Mouse (Mus musculus) heart, adult 18-20 months (tissue): Measurements from ENCODE around the gene Gm813. TPM values are rescaled to one million over a fixed set of nuclear protein-coding genes. Genes with fewer than 3 reads are reported as not detected.
"Not testable (repeated sequence)": the region's sequence is repeated elsewhere in the genome, so short reads cannot be mapped to it uniquely, and the experiment has no call there.

ENCODE experiments used
- DNase-seq, 2 experiments: peaks; one replicate each; pipeline ENCODE4 v3.0.0; 2021 to 2022; ENCODE audit warnings: mixed read lengths in 1 of 2
- long read RNA-seq, 2 experiments: library from polyadenylated mRNA; stranded (forward); transcript quantifications; one replicate each; pipeline ENCODE4 v2.0.0; 2021
- total RNA-seq, 2 experiments: library from RNA; stranded (reverse); gene quantifications; 2 replicates each; pipeline ENCODE4 v1.2.3; 2021

Gm813 gene
- not detected for total RNA-seq
- long read RNA-seq, experiment 1: 0 reads
- long read RNA-seq, experiment 2: 0 reads

DNA sequence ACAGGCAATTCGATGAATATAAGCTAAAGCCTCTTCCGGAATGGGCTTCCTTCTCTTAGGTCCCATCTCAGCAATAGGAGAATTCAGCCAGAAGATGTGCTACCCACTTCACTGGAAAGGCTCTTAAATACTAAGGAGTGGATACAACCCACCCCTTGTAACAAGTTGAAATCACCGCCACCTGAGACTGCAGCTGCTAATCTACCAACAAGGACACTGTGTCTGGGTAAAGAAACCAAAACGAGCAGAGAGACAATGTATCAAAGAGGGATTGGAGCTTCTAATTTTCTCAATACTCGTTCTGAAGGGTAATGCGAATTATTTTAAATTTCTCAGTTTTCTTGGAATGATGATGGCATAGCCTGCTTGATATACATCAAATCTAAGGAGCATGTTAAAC, at the start of gene Gm813:
TSS of gene Gm813 (minus strand) at position 101 of the 400 bp plus-strand sequence.
- DNase-seq: no peak

DNA sequence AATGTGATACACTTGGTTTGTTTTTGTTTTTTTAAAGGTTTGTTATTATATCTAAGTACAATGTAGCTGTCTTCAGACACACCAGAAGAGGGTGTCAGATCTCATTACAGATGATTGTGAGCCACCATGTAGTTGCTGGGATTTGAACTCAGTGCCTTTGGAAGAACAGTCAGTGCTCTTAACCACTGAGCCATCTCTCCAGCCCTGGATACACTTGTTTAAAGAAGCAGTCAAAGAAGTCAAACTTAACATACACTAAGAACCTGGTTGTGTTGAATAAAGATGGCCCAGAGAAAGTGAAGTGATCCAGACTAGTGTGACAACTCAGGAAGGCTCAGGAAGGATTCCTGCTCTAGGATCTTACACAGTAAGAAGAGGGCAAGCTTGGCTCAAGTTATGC, 48.4 kb upstream of the Gm813 start:
- DNase-seq: not testable (repeated sequence)

DNA sequence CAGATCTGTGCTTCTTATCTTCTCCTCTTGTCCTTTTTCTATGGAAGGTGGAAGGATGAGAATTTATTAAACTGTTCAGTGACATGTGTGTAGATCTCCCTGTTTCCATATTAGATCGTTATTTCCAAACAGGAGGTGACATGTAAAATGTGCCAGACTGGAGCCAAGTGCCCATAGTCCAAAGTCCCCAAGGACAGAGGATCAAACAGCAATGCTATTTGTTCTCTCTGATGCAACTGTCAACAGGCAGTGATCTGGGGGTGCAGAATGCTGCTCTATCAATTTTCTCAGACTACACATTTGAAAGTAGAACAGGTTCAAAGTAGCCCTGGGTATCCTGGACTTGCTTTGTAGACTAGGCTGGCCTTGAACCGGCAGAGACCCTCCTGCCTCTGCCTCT, 47.0 kb upstream of the Gm813 start:
- no peak for DNase-seq

DNA sequence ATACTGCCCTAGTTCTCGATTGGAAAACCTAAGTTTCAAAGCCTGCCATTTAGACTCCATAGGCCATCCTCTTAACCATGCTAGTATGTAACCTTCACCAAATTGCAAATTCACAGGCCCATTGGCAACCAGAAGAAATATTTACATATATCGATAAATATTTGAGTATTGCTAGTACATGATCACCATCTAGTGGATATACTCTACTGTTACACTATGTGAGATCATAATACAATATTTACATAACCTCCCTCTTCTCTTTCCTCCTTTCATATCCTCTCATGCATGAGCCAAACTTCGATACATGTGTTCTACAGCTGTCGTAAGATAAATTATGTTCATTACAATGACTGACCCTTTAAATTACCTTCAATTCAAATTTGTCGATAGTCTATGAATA, 46.2 kb upstream of the Gm813 start:
- DNase-seq: peak in 1 of 2 experiments; percentile 6

DNA sequence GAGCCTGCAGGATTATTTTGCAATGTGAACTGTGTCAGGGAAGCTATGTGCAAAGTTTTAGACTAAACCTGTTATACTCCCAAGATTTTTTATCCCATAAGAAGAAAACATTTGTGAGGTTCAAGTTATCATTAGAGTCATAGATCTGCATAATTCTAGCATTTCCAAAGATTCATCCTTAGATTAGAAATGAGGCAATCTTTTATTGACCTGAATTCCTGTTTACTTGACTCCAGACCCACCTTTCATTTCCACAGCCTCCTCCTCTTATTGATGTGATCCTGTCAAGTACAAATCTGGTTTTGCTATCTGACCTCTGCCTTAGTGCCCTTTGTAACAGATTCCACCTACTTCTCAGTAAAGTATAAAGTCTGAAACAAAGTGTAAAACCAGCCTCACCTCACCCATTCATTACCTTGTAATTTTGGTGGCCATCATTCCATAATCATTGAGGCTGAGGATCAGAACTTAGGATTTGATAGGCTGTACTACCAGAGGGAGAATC, 45.6 kb upstream of the Gm813 start:
- DNase-seq: no peak

DNA sequence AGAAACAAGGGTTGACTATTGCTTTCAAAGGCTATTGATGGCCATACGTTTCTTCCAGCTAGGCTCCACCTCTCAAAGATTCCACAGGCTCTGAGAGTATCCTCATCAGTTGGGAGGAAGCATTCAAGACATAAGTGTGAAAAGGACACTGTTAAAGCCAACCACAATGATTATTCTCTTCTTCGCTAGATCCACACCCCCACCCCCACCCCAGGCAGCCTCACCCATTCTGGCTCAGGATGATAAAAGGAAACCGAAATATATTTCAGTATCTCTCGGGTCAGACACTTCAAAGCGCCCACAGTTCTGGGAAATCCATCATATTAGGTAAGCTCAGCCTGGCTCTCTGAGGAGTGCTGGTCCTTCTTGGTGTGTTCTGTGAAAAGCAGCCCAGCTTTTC, 45.0 kb upstream of the Gm813 start:
- no peak for DNase-seq

DNA sequence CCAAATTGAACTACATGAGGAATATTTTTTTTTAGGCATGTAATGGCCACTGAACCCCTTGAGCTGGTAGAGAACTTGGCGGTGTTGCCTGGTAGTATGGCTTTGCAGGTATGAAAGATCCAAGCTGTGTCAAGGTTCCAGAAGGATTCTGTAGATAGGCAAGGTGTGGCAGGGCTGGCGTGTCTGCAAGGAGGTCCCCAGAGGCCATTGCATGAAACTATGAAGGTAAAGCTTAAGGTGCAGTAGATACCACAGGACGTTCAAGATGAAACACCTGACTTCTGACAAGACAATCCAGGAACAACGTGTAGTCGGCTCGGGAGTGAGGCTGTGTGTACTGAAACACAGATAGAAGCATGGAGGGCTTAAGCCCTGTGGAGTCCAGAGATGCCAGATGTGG, 41.9 kb upstream of the Gm813 start:
- DNase-seq: no peak

DNA sequence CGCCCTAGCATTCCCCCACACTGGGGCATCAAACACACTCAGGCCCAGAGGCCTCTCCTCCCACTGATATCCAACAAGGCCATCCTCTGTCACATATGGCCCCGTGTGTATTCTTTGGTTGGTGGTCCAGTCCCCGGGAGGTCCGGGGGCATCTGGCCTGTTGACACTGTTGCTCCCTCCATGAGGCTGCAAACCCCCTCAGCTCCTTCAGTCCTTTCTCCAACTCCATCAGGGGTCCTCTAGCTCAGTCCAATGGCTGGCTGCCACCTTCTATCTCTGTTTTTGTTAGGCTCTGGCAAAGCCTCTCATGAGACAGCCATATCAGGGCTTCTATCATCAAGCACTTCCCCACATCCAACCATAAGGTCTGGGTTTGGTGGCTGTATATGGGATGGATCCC, 39.7 kb upstream of the Gm813 start:
- DNase-seq: no peak

DNA sequence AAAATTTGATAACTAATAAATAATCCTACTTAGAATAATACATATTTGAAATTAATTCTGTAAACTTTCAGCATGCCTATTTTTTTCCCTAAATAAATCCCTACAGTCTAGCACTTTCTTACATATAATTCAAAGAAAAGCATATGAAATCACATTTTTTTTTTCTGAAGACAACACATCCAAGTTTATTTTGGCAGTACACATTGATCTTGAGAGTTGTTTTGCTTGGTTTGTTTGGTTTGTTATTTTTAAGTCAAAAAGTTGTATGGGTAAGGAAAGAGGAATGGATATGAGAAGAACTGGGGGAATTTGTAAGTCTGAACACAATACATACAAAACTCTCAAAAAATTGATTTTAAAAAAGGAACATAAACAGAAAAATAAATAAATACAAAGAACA, 39.0 kb upstream of the Gm813 start:
- no peak for DNase-seq

DNA sequence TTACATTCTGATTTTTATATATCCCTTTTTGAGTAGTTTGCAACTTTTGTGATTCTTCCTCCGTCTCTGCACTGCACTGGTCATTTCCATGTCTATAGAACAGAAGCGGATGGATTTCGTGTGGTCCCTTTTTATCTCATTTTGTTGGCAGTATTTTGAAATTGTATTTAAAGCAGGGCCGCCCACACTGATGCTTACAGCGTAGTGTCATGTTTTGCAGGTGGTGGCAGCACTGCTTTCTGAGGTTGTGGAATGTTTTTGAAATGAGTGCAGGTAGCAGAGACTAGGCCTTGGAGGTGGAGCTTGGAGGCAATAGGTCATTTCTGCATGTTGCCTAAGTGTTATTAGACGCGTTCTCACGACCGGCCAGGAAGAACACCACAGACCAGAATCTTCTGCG, 33.2 kb upstream of the Gm813 start:
- DNase-seq: no peak

DNA sequence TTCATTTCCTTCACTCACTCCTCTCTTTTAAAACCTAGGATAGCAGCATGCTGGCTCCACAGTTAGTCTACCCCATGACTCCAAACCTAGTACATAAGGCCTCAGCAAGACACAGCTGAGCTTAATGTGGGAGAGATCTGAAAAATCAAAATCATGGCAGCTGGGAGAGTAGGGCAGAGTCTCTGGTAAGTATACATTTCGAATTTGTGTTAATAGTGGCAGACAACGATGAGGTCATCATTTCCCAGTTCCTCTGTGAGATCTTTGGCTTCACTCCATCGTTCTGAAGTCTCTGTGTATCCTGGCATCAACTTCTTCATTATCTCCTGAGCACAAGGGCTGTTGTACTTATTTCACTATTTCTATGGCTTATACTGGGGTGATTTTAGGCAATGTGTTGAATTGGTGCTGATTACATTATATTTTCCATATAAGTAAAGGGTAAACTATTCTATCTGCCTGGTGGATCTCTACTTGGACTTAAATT, 22.0 kb upstream of the Gm813 start, which contains the start of gene E330017A01Rik:
TSS of gene E330017A01Rik (minus strand) at position 51 of the 487 bp plus-strand sequence.
- no peak for DNase-seq

DNA sequence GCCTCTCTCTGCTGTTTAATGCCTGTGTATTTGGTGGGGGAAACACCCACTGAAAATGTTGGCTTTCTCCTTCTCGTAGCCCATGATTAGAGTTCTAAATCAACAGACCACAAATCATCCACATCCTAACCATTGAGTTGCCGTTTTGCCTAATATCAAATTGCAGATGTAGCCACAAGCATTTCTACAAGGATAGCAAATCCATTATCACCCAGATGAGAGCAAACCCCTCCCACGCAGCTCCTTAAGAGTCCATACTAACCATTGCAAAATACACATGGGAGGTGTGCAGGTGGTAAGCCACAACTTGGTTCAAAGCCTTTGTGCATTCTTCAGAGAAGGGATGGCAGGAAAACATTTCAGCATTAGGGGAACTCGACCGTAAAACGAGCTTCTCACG, 21.2 kb upstream of the Gm813 start:
- no peak for DNase-seq

DNA sequence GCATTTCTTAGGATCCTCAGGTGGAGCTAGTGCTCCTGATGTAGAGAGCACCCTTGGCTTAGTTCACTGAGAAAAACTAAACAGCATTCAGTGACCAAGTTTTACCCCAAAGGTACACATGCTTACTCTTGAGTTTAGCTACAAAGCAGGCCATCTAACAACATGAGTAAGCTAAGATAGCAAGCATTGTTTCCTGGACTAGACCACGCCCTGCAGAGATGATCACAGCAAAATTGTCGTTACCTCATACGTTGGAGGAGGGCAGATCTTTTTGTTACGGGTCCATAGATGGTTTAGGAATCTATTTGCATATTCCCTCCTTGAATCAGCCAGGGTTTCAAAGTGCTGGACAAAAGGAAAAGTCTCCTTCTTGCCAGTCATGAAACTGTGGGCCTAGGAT, 20.7 kb upstream of the Gm813 start:
- DNase-seq: no peak

DNA sequence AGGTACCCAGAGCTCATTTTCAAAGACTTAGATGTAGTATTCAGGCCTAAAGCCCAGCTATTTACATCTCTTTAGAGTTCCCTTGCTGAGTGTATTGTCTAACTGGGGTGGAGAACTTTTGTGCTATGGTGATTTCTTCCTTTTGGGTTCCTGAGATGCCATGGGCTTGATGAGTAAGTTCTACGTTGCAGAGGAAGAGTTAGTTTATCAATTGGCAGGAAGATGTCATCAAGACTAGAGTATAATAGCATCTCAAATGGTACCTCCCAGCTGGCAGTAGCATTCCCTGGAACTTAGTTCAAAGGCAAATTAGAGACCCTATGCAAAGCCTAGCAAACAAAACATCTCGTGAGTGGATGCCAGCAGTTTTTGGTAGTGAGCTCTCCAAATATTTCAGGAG, 19.1 kb upstream of the Gm813 start:
- no peak for DNase-seq

DNA sequence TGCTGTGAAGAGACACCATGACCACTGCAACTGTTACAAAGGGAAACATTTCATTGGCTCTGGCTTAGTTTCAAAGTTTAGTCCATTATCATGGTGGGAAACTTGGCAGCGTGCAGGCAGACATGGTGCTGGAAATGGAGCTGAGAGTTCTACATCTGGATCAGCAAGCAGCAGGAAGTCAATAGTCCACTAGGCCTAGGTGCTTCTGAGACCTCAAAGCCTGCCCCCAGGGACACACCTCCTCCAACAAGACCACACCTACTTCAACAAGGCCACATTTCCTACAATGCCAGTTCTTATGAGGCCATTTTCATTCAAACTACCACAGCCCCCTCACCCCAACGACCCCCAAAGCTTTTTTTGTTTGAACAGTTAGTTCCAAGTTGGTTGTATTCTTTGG, 13.0 kb upstream of the Gm813 start:
- no peak for DNase-seq

DNA sequence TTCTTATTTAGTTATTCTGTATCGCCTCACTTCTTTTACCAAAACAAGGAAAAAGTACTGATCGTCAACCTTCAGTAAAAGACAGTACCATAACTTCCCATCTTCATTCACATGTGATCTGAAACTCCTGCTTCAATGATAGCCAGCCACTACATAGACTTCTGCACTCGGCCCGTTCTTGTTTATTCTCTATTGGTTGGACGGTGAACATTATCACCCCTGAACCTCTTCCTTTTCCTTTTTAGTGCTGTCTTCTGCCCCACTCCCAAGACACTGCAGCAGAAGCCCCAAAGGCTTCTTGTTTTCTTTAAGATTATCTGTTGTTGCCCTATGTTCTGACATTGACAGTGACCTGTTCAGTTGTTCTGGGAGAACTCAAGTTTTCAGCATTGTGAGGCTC, 12.2 kb upstream of the Gm813 start:
- DNase-seq: no peak

DNA sequence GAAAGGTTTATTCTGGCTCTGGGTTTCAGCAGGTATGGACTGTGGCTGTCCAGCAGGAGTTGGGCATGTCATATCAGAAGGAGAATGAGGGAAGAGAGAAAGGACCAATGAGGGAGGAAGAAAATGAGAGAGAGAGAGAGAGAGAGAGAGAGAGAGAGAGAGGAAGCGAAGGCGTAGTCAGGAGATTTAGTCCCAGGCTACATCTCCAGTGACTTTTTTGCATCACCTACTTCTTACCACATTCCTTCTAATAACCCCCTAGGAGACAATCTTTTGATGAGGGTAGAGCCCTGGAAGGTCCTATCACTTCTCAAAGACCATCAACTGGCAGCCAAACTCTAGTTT, 11.5 kb upstream of the Gm813 start:
- no peak for DNase-seq

DNA sequence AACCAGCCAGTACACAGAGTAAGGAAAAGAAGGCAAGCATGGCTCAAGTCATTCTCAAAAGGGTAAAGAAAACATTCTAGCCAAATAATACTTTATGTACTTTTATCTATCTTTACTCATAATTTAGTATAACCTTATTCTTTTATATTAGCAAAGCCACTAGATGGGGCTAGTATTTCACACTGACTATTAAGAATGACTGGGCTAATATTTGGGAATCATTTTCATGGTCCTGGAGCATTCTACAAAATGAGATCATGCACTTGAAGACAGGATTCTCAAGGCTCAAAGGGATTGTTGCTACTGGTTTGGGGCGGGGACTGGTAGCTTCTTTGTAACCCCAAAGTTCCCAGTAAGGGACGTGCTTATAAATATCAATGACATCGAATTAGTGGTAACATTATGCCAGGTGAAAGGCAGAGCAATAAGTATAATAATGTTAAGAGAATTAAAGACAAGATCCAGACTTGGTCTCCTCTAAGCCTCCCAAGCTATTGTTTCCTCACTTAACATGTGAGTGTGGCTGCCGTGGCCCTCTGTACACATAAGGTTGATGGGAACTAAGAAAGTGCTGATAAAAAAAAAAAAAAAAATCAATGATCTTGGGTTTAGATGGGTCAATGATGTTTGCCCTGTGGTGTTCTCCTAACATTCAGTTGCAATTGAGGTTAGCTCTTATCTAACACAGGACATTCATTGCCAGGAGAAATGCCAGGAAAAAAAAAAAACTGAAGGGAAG, 11.0 kb upstream of the Gm813 start:
- DNase-seq: peak in 1 of 2 experiments; percentile 30

DNA sequence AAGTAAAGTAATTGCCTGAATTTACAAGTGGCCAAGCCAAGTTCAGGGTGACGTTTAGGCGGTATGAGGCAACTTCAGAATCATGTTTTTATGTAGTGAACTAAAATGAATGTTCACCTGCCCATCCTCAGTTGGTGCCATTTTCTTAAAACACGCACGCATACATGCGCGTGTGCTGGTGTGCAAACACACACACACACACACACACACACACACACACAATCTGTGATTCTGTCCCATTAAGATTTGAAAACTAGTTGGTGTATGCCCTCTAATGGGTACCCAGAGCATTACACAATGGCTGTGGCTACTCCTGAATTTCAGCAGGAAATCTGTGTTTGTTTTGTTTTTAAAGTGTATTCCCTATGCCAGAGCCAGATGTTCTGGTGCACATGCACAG, 7.2 kb upstream of the Gm813 start:
- peak; percentile 30 to 72 for DNase-seq

DNA sequence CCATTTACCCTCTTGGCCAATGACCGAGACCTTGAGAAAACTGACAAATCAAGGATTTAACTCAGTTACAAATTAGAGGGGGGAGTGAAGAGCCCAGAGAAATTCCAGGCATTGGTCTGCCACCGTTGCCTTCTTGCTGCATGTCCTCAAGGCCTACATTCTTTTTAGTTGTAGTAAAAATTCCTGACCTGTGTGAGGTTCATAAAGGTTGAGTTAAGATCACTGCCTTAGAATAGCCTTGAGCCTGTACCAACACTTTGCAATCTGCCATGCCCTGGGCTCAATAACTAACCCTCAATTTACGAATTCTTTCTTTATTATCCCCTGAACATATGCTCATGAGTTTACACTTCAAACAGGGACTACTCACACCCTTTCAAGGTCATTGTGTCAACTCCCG, 6.3 kb upstream of the Gm813 start:
- no peak for DNase-seq

DNA sequence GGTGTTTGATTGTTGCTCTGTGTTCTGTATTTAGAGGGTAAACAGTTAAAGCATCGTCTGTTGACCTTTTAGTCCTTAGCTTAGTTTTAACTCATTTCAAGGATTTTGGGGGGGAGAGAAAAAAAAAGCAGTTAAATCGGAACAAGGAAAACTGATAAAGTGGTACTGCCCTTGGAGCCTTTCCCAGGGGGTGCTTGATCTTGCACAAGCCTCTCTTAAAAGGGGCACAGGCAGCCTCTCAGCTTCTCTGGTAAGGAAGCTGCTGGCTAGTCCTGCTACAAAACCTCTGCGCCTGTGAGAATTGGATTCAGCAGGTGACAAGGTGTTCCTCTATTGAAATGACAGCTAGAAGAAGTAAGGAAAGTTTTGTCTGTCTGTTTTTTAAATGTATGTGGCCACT, 5.6 kb upstream of the Gm813 start:
- no peak for DNase-seq

DNA sequence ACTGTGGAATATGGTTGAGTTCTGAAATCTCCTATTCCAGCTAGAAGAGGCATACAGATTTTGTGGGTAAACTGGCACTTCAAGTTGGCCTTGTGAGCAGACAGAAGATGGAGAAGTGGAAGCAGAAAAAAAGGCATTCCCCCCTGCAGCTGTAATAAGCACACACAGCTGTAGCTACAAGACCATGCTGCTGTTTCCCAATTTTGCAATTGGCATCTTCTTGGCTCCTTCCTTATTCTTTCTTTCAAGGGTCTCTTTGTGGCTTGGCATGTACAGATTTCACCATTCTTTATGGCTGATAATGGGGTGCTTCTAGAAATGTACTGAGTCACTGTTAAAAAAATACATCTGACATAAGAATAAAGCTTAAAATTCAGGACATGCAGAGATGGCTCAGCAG, 568 bp upstream of the Gm813 start:
- DNase-seq: no peak

DNA sequence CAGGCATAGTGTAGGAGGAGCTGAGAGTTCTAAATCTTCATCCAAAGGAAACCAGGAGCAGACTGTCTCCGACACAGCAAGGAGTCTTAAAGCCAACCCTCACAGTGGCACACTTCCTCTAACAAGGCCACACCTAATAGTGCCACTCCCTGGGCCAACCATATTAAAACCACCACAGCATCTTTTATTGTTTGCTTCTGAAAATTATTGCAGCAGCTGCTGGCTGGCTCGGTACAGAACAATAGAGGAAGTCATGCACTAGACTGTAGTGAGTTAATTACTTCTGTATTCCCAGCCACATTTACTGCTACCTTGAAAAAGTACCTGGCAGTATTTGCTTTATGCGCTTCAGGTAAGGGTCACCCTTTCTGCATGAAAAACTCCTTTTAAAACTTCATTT, 3.8 kb downstream of the Gm813 start:
- DNase-seq: no peak

DNA sequence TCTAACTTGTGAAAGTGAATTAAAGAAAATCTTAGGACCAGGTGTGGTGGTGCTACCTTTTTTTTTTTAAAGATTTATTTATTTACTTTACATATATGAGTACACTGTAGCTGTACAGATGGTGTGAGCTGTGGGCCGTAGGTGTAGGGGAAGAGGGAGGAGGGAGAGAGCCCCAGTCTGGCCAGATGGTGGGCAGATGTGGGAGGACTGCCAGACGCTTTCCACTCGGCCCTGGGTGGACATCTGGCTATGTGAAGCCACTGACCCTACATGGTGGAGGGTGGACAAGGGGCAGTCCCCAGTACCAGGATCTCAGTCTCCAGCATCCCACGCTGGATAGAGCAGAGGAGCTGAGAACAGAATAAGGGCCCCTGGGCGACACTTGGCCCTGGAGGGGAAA, 9.7 kb downstream of the Gm813 start:
- DNase-seq: no peak
